Mouse (Mus musculus): ENCODE measurements around the gene Igfbp7.

- TF ChIP-seq POLR2A (IDR thresholded peaks at IDR 0.05; ENCODE audit: low read depth, low read length) = no peak
- TF ChIP-seq CTCF (IDR thresholded peaks at IDR 0.05; ENCODE audit: borderline replicate concordance, insufficient read depth, low read length) = no peak
These were observed 25.3 kb upstream of the Igfbp7 start for GRCm38 (mm10) chr5:77433119-77433518.
